Mouse (Mus musculus) heart, postnatal 25 days (tissue): ENCODE data around the gene Ntn4. TPM values are rescaled to one million over a fixed set of nuclear protein-coding genes. Genes with fewer than 3 reads are reported as not detected.
"Not testable (repeated sequence)": the region's sequence is repeated elsewhere in the genome, so short reads cannot be mapped to it uniquely, and the experiment has no call there.

Source experiments
- DNase-seq: peaks from one replicate; pipeline ENCODE4 v3.0.0; 2022; ENCODE audit warnings: low spot score
- intact Hi-C: fragments of 180-260 bp; cut with DNase I; formaldehyde crosslinking; loops from one replicate; pipeline ENCODE4 v1.15.1; 2025
- total RNA-seq, 2 experiments: library from RNA; stranded (reverse); gene quantifications; 2 replicates each; pipeline ENCODE4 v1.2.3; 2021

Ntn4 gene
- total RNA-seq, 2 experiments from 2014 or later = 12.2 to 14.1 TPM

- intact Hi-C loops = no loop called here
- DNase-seq = no peak
These were observed 40.3 kb downstream of the Ntn4 start for GRCm38 (mm10) chr10:93680680-93681377.

GRCm38 (mm10) chr10:93682185-93682747 is 41.8 kb downstream of the Ntn4 start:
- intact Hi-C loops = no loop called here

DNA sequence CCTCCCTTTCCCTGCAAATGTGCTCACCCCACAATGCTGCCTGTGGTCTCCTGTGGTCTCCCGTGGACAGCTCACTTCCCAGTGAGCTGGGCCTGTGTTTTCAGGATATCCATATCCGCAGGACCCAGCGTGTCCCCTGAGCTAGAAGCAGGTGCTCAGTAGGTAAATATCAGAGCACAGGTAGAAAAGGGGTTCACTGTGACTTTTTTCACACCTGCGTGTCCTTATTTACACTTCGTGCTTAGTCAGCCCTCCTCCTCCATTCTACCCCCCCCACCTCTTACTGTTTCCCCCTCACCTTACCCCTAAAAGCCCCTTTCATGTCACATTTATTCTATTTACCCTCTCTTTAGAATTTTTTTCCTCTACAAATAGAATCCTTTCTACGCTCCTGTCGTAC is 42.7 kb downstream of the Ntn4 start:
- intact Hi-C loops = no loop called here
- DNase-seq = no peak

More at GRCm38 (mm10) chr10:93682185-93682747, 41.8 kb downstream of the Ntn4 start:
- no peak for DNase-seq

DNA sequence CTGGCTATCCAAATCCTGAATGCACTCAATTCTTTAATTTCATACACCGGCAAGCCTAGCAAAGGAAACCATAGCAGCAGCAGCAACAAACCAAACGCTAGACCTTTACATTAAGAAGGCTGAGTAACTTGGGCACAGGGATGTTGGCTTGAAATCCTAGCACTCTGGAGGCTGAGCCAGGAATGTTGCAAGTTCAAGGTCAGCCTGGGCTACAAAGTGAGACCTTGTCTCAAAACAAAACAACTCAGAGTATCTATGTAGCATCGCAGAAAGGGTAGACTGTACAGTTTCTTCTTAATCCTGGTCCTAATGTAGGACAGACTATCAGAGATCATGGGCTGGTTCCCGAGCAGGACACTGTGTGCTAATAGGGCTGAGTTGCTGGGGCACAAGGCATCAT is 43.4 kb downstream of the Ntn4 start:
- intact Hi-C loops = no loop called here
- no peak for DNase-seq

DNA sequence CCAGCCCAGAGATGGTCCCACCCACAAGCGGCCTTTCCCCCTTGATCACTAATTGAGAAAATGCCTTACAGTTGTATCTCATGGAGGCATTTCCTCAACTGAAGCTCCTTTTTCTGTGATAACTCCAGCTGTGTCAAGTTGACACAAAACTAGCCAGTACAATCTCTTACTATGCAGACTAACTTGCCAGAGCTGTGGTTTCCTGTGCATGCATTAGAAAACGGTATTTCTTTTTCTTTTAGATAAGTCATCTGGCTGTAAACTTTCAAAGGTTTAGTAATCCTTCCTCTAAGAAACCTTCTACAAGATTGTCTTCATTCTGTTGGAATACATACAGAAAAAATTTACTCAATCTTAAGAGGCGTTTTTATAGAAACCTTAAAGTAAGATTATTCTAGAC is 44.9 kb downstream of the Ntn4 start:
- intact Hi-C loops, DNase-seq: not testable (repeated sequence)

- DNase-seq = no peak
- intact Hi-C loops = no loop called here
These were observed 46.1 kb downstream of the Ntn4 start for GRCm38 (mm10) chr10:93686579-93686978.

DNA sequence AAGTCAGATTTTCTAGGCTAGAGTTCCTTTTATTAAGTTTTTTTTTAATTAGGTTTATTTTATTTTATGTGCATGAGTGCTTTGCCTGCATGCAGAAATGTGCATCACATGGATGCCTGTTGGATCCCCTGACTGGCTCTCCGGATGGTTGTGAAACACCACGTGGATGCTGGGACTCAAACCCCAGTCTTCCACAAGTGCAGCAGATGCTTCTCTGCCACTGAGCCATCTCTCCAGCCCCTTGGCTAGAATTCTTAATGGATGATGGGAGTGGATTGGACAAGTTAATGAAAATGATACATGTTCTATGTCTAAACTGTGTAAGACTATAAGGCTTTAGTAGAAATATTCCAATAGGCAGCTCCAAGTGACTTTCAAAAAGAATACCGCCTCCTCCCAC is 47.3 kb downstream of the Ntn4 start:
- intact Hi-C loops = no loop called here
- DNase-seq = no peak

DNA sequence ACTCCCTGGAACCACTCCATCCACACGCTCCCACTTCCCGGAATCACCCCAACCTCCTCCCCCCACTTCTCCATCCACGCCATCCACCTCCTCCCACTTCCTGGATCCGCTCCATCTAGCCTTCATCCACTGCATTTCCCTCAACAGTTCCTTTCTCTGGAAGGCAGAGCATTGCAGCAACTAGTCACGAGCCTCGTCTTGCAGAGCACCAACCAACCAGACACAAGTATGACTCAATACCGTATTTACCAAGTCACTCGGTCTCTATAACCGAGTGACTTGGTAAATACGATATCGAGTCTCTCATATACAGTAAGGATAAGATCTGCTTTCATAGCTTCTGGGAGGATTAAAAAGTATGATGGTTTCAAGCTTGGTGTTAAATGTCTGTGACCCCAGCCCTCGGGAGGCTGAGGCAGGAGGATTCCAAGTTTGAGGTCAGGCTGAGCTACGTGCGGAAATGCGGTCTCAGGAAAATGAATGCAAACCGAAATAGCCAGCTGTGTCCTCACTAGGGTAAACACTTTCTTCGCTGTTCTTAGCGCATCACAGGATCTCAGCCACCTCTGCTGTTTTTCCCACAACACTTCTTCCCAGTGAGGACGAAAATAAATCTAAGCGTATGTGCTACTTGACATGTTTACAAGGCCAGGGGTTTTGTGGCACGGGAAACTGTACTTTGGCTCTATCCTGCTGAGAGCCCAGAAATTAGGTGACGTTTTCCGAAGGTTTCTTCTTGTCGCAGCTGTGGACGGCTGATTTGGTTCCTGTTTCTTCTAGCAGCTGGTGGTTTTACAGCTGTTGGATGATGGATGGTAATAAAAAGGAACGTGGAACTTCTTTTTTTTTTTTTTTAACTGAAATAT is 48.1 kb downstream of the Ntn4 start:
- DNase-seq = no peak
- intact Hi-C loops = no loop called here

GRCm38 (mm10) chr10:93691344-93691743 is 50.9 kb downstream of the Ntn4 start:
- intact Hi-C loops = no loop called here
- DNase-seq = no peak

DNA sequence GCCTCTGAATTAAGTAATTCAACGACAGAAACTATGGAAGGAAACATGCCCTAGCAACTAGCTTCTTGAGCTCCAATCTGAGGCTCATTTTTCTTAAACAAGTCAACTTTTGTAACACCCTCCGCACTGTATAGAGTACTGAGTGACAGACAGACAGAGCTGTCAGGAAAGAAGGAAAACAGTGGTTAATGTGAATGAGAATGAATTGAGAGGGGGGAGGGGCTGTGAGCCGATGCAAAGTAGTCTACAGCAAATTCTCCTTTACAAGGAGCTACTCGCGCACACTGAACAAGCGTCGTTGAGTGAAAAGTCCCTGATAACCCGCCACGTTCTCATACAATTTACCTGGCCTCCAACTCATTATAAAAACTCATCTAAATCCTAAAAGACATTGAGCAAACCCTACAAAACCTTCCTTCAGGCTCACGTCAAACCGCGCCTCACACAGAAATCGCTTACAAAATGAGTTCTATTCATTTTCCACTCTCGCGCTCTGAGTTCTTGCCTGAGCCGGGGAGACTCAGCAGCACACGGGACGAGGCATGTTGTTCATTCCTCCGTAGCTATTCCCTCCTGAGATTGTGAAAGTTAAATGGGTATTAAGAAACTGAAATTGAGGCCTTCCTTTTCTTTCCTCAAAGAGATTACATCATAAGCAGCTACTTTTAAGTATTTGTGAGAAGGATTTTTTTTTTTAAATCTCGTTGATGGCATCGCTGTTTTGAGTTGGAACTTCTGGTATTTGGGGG is 54.7 kb downstream of the Ntn4 start:
- intact Hi-C loops = no loop called here
- no peak for DNase-seq

GRCm38 (mm10) chr10:93696001-93696400 is 55.5 kb downstream of the Ntn4 start:
- intact Hi-C loops = no loop called here
- no peak for DNase-seq

GRCm38 (mm10) chr10:93697866-93698483 is 57.5 kb downstream of the Ntn4 start:
- intact Hi-C loops = no loop called here
- DNase-seq = no peak

DNA sequence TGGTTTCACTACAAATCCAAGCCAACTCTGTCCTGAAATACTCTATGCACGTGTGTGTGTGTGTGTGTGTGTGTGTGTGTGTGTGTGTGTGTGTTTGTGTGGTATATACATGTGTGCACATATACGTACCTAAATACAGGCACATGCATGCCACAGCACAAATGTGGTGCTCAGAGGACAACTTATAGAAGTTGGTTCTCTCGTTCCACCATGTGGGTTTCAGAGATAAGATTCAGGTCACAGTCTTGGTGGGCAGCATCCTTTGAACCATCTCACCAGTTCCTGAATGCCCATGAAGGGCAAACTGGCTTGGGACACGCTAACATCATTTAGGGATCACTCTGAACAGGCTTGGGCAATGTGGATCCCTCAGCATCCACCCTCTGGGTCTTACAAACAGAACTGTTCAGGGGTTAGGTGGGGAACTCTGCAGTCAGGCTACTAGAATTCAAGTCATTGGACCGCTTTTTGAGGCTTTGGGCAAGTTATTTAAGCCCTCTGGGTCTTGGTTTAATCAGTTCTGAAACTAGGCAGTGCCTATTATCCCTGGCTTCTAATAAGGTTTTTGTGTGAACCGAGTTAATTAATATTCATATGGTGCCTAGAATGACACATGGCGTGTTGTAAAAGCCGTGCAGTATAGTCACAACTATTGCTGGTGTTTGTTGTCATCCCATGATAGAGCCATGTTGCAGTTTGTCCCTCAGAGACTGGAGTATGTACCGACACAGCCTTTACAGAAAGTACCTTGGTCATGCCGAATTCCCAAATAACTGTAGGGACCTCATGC is 59.4 kb downstream of the Ntn4 start:
- DNase-seq = no peak
- intact Hi-C loops = no loop called here

- intact Hi-C loops = no loop called here
- DNase-seq = no peak
These were observed 60.3 kb downstream of the Ntn4 start for GRCm38 (mm10) chr10:93700589-93701363.

GRCm38 (mm10) chr10:93703946-93704345 is 63.5 kb downstream of the Ntn4 start:
- intact Hi-C loops = no loop called here

GRCm38 (mm10) chr10:93707149-93708075 is 66.9 kb downstream of the Ntn4 start:
- no peak for DNase-seq

More at GRCm38 (mm10) chr10:93703946-93704345, 63.5 kb downstream of the Ntn4 start:
- DNase-seq = no peak

GRCm38 (mm10) chr10:93708076-93708473 is 67.6 kb downstream of the Ntn4 start:
- no peak for DNase-seq
- intact Hi-C loops = loop anchor here (5.0 kb wide), 2 partner anchors 46 to 64 kb away; no protein-coding TSS in a partner anchor

More at GRCm38 (mm10) chr10:93707149-93708075, 66.9 kb downstream of the Ntn4 start:
- intact Hi-C loops = loop anchor here (5.0 kb wide), 2 partner anchors 45 to 65 kb away; no protein-coding TSS in a partner anchor
